Mouse (Mus musculus): ENCODE measurements around the gene Wdr76.
"Not testable (repeated sequence)": the region's sequence is repeated elsewhere in the genome, so short reads cannot be mapped to it uniquely, and the experiment has no call there.

The Wdr76 gene

DNA sequence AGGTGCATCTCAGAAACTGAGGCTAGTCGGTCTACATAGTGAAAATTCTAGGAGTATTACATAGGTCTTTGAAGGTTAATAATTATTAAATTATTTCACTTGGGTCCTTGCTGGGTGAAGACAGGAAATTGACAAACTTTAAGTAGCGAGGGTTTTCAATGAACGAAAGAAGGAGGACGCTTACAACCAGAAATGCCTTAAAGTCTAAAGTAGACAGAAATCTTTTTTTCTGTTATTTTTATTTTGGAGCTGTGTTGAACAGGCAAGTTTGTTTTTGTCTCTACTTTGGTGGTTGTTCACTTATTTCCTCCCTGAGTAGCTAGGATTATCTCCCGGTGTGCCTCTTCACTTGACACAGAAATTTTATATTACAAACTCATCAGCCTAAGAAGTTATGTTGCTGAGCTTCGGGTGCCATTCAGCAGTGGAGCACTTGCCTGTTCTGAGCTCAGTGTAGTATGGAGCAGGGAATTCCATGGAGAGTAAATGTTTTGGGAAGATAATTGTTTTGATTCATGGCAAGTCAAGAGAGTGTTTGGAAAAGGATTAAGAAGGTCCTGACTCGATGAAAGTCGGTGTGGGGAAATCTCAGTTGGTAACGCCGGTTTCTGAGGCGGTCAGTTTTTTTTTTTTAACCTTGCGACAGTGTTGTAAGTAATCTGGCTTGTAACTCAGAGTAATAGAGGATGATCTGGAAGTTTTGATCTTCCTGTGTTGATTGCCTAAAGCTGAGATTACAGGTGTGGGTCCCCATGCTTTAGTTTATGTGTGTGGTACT is 839 bp downstream of the Wdr76 start:
- no peak for DNase-seq (ENCODE audit: low read depth, low spot score)
- Histone ChIP-seq H3K27me3 (ENCODE audit: control insufficient read depth, insufficient read depth, low read length, poor library complexity, severe bottlenecking) (no peaks in the 10 kb centered on the region), H3K36me3 (ENCODE audit: control insufficient read depth, insufficient read depth, low read length, poor library complexity, severe bottlenecking) (peaks cover 5% of the 10 kb centered on the region; the same call in 1 of the 2 replicates)

DNA sequence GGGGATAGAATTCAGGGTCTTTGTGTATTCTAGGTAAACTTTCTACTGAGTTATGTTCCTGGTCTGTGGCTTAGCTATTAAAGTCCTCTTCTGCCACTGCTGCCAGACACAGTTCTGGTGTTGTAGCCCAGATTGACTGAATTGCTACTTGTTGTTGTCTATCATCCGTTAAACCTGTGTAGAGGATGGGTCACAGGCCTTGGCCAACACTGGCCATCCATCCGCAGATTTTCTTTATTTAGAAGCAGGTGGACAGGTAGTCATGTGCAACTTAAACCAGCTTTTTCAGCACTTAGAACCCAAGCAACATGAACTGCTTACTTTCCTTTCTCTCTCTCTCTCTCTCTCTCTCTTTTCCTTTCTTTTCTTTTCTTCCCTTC is 1.4 kb downstream of the Wdr76 start:
- Histone ChIP-seq H3K36me3 (ENCODE audit: control insufficient read depth, insufficient read depth, low read length, poor library complexity, severe bottlenecking) (peaks cover 5% of the 10 kb centered on the region; the same call in 1 of the 2 replicates), H3K27me3 (ENCODE audit: control insufficient read depth, insufficient read depth, low read length, poor library complexity, severe bottlenecking) (no peaks in the 10 kb centered on the region)
- no peak for DNase-seq (ENCODE audit: low read depth, low spot score)

- Histone ChIP-seq H3K27me3 (ENCODE audit: control insufficient read depth, insufficient read depth, low read length, poor library complexity, severe bottlenecking) (no peaks in the 10 kb centered on the region), H3K36me3 (ENCODE audit: control insufficient read depth, insufficient read depth, low read length, poor library complexity, severe bottlenecking) (peaks cover 2% of the 10 kb centered on the region; the same call in 1 of the 2 replicates)
- peak; percentile 48 for DNase-seq (ENCODE audit: low read depth, low spot score)
These were observed 3.1 kb downstream of the Wdr76 start for GRCm38 (mm10) chr2:121509584-121509983.

DNA sequence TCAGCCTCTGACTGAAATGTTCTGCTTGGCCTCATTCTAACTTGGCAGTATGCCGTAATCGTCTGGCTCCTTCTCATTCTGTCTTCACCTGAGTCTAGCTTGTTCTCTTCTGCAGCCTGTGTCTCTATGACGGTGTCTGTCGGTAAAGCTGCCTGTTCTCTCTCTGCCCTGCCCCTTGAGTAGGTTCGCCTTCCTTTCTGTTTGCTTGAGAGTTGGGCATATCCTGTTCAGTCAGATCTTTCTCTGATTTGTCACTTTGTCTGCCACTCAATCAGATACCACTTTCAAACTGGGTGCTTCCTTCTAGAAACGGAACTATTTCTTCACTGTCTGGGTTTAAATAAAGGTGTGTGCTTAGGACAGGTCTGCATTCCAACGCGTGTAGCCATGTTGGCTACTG is 4.9 kb downstream of the Wdr76 start:
- no peak for DNase-seq (ENCODE audit: low read depth, low spot score)
- Histone ChIP-seq H3K27me3 (ENCODE audit: control insufficient read depth, insufficient read depth, low read length, poor library complexity, severe bottlenecking) (no peaks in the 10 kb centered on the region), H3K36me3 (ENCODE audit: control insufficient read depth, insufficient read depth, low read length, poor library complexity, severe bottlenecking) (peaks cover 2% of the 10 kb centered on the region; the same call in 1 of the 2 replicates)

GRCm38 (mm10) chr2:121512991-121513765 is 6.7 kb downstream of the Wdr76 start:
- H3K36me3 ChIP-seq (ENCODE audit: control insufficient read depth, insufficient read depth, low read length, poor library complexity, severe bottlenecking); DNase-seq (ENCODE audit: low read depth, low spot score); H3K27me3 ChIP-seq (ENCODE audit: control insufficient read depth, insufficient read depth, low read length, poor library complexity, severe bottlenecking): not testable (repeated sequence)

DNA sequence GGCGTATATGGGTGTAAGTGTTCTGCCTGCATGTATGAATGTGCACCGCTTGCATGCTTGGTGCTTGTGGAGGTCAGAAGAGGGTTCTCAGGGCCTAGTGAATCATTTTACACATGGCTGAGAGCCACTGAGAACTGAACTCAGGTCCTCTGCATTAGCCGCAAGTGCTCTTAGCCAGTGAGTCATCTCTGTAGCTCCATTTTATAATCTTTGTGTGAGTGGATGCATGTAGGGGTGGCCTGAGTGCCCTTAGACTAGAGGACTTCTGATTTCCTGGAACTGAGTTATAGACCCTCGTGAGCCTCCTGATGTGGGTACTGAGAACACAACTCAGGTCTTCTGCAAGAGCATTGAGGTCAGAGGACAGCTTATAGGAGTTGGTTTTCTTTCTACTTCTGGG is 7.7 kb downstream of the Wdr76 start:
- DNase-seq (ENCODE audit: low read depth, low spot score): no peak
- Histone ChIP-seq H3K36me3 (ENCODE audit: control insufficient read depth, insufficient read depth, low read length, poor library complexity, severe bottlenecking) (peaks cover 2% of the 10 kb centered on the region; the same call in 1 of the 2 replicates), H3K27me3 (ENCODE audit: control insufficient read depth, insufficient read depth, low read length, poor library complexity, severe bottlenecking) (no peaks in the 10 kb centered on the region)

- Histone ChIP-seq H3K27me3 (ENCODE audit: control insufficient read depth, insufficient read depth, low read length, poor library complexity, severe bottlenecking) (no peaks in the 10 kb centered on the region), H3K36me3 (ENCODE audit: control insufficient read depth, insufficient read depth, low read length, poor library complexity, severe bottlenecking) (no peaks in the 10 kb centered on the region; the same call in 1 of the 2 replicates)
- DNase-seq (ENCODE audit: low read depth, low spot score): no peak
These were observed 11.6 kb downstream of the Wdr76 start for GRCm38 (mm10) chr2:121518106-121518505.

DNA sequence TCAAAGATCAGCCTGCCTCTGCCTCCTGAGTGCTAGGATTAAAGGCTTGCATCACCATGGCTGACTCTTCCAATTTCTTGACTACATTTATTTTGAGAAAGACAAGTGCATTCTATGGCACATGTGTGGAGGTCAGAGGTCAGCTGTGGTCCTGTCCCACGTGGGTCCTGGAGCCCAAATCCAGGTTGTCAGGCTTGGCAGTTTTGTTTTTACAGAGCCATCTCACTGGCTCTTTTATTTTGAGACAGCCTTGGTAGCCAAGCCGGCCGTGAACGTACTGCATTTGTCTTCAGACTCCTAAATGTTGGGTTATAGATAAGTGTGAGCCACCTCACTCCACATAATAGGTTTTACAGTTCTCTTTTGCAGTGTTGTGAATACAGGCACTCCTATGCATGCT is 12.2 kb downstream of the Wdr76 start:
- H3K27me3 ChIP-seq (ENCODE audit: control insufficient read depth, insufficient read depth, low read length, poor library complexity, severe bottlenecking); H3K36me3 ChIP-seq (ENCODE audit: control insufficient read depth, insufficient read depth, low read length, poor library complexity, severe bottlenecking); DNase-seq (ENCODE audit: low read depth, low spot score): not testable (repeated sequence)

DNA sequence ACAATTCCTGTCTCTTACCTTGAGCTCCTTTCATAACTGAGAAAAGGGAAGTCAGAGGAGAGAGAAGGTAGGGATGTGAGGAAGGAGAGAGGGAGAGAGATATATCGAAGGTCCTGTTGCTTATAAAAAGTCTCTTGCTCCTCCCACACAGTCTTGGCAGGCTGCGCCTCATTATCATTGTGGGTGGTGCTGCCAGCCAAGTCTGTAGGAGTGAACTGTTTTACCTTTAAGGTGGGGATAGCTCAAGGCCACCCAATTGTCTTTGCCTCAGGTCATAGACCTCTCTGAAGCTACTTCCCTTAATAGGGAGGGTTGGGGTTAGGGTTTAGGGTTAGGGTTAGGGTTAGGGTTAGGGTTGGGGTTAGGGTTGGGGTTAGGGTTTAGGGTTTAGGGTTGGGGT is 15.5 kb downstream of the Wdr76 start:
- DNase-seq (ENCODE audit: low read depth, low spot score): no peak
- no peaks in the 10 kb centered on the region for H3K27me3 ChIP-seq (ENCODE audit: control insufficient read depth, insufficient read depth, low read length, poor library complexity, severe bottlenecking)
- H3K36me3 ChIP-seq (ENCODE audit: control insufficient read depth, insufficient read depth, low read length, poor library complexity, severe bottlenecking): no peaks in the 10 kb centered on the region; the same call in 1 of the 2 replicates

GRCm38 (mm10) chr2:121522830-121523229 is 16.3 kb downstream of the Wdr76 start:
- not testable (repeated sequence) for H3K27me3 ChIP-seq (ENCODE audit: control insufficient read depth, insufficient read depth, low read length, poor library complexity, severe bottlenecking); DNase-seq (ENCODE audit: low read depth, low spot score); H3K36me3 ChIP-seq (ENCODE audit: control insufficient read depth, insufficient read depth, low read length, poor library complexity, severe bottlenecking)

- DNase-seq (ENCODE audit: low read depth, low spot score): no peak
- Histone ChIP-seq H3K36me3 (ENCODE audit: control insufficient read depth, insufficient read depth, low read length, poor library complexity, severe bottlenecking) (no peaks in the 10 kb centered on the region; the same call in 1 of the 2 replicates), H3K27me3 (ENCODE audit: control insufficient read depth, insufficient read depth, low read length, poor library complexity, severe bottlenecking) (no peaks in the 10 kb centered on the region)
These were observed 18.5 kb downstream of the Wdr76 start for GRCm38 (mm10) chr2:121525056-121525455.

- no peak for DNase-seq (ENCODE audit: low read depth, low spot score)
- Histone ChIP-seq H3K27me3 (ENCODE audit: control insufficient read depth, insufficient read depth, low read length, poor library complexity, severe bottlenecking) (no peaks in the 10 kb centered on the region), H3K36me3 (ENCODE audit: control insufficient read depth, insufficient read depth, low read length, poor library complexity, severe bottlenecking) (peaks cover 6% of the 10 kb centered on the region; the same call in 1 of the 2 replicates)
These were observed 38.3 kb downstream of the Wdr76 start for GRCm38 (mm10) chr2:121544829-121545228.

DNA sequence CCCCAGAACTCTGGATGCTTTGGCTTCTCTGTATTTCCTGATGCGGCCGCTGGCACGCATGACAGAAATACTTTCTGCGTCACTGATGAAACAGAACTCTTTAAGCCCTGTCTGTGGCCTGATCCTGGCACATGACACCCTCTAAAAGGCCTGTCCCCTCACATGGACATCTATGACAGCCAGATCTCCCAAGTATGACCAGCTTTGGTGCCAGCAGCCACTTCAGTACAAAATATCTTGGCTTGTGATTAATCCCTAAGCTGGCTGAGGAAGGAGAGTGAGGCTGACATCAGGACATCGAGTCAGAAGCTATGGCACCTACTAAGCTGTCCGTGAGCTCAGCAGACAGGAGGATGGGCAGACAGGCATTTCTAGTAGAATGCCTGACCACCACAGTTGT is 43.1 kb downstream of the Wdr76 start:
- H3K27me3 ChIP-seq (ENCODE audit: control insufficient read depth, insufficient read depth, low read length, poor library complexity, severe bottlenecking): no peaks in the 10 kb centered on the region
- no peaks in the 10 kb centered on the region for H3K36me3 ChIP-seq (ENCODE audit: control insufficient read depth, insufficient read depth, low read length, poor library complexity, severe bottlenecking)
- DNase-seq (ENCODE audit: low read depth, low spot score): no peak

- DNase-seq (ENCODE audit: low read depth, low spot score): no peak
- no peaks in the 10 kb centered on the region for H3K36me3 ChIP-seq (ENCODE audit: control insufficient read depth, insufficient read depth, low read length, poor library complexity, severe bottlenecking)
- no peaks in the 10 kb centered on the region for H3K27me3 ChIP-seq (ENCODE audit: control insufficient read depth, insufficient read depth, low read length, poor library complexity, severe bottlenecking)
These were observed 44.7 kb downstream of the Wdr76 start for GRCm38 (mm10) chr2:121551271-121551670.

DNA sequence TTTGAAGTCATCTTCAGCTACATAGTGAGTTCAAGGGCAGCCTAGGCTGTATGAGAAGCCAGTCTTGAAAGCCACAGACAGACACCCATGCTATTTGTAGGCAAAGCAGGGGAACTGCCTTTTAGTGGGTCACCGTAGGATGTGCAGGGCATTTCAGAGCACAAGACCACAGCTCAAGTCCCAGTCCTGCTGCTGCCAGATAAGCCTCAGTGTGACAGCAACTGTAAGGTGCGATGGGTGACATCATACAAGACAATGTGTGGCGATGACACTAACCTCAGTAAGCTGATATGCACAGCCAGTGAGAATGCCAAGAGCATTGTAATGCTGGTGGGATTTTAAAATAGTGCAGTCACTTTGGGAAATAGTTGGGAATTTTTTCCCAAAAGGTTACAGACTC is 56.6 kb downstream of the Wdr76 start:
- no peaks in the 10 kb centered on the region for H3K27me3 ChIP-seq (ENCODE audit: control insufficient read depth, insufficient read depth, low read length, poor library complexity, severe bottlenecking)
- DNase-seq (ENCODE audit: low read depth, low spot score): no peak
- H3K36me3 ChIP-seq (ENCODE audit: control insufficient read depth, insufficient read depth, low read length, poor library complexity, severe bottlenecking): no peaks in the 10 kb centered on the region
